Mouse (Mus musculus): ENCODE measurements around the gene Myh14.

The Myh14 gene

GRCm38 (mm10) chr7:44596996-44597538, 73.6 kb downstream of the Myh14 start:
- DNase-seq = no peak

- DNase-seq = no peak
Observed at GRCm38 (mm10) chr7:44596051-44596450, 74.6 kb downstream of the Myh14 start.

GRCm38 (mm10) chr7:44595131-44595561, 75.5 kb downstream of the Myh14 start:
- no peak for DNase-seq

GRCm38 (mm10) chr7:44594291-44594690, 76.4 kb downstream of the Myh14 start:
- no peak for DNase-seq

GRCm38 (mm10) chr7:44593775-44594174, 76.9 kb downstream of the Myh14 start:
- DNase-seq = peak; percentile 85

GRCm38 (mm10) chr7:44593051-44593450, 77.6 kb downstream of the Myh14 start:
- no peak for DNase-seq

- no peak for DNase-seq
Observed at GRCm38 (mm10) chr7:44591348-44592116, 79.1 kb downstream of the Myh14 start.

- DNase-seq = peak; percentile 90
Observed at GRCm38 (mm10) chr7:44590402-44591347, 80.0 kb downstream of the Myh14 start, which contains the start of gene Kcnc3. Gene Kcnc3 (plus strand): TSS chr7:44590664.

- no peak for DNase-seq
Observed at GRCm38 (mm10) chr7:44589946-44590345, 80.7 kb downstream of the Myh14 start.

GRCm38 (mm10) chr7:44589149-44589548, 81.5 kb downstream of the Myh14 start:
- DNase-seq = peak; percentile 90

GRCm38 (mm10) chr7:44588338-44588737, 82.3 kb downstream of the Myh14 start:
- no peak for DNase-seq

- DNase-seq = no peak
Observed at GRCm38 (mm10) chr7:44587676-44588075, 83.0 kb downstream of the Myh14 start.

- no peak for DNase-seq
Observed at GRCm38 (mm10) chr7:44586930-44587329, 83.7 kb downstream of the Myh14 start.

GRCm38 (mm10) chr7:44586518-44586917, 84.1 kb downstream of the Myh14 start:
- DNase-seq = no peak

GRCm38 (mm10) chr7:44585606-44586005, 85.0 kb downstream of the Myh14 start:
- DNase-seq = no peak

- no peak for DNase-seq
Observed at GRCm38 (mm10) chr7:44584921-44585320, 85.7 kb downstream of the Myh14 start.

GRCm38 (mm10) chr7:44584265-44584804, 86.3 kb downstream of the Myh14 start:
- DNase-seq = no peak

- DNase-seq = no peak
Observed at GRCm38 (mm10) chr7:44583146-44583545, 87.5 kb downstream of the Myh14 start.

- DNase-seq = no peak
Observed at GRCm38 (mm10) chr7:44582709-44583108, 87.9 kb downstream of the Myh14 start.

- DNase-seq = no peak
Observed at GRCm38 (mm10) chr7:44581637-44582036, 89.0 kb downstream of the Myh14 start.

GRCm38 (mm10) chr7:44576333-44576844, 94.3 kb downstream of the Myh14 start:
- DNase-seq = no peak

GRCm38 (mm10) chr7:44572956-44573484, 97.6 kb downstream of the Myh14 start:
- no peak for DNase-seq
